Mouse (Mus musculus): Measurements from ENCODE around the gene Vipas39. TPM values are rescaled to one million over a fixed set of nuclear protein-coding genes. Genes with fewer than 3 reads are reported as not detected.

Vipas39 gene
- total RNA-seq (2023) = 10 to 100 TPM; 24.7 to 25.7 TPM

DNA sequence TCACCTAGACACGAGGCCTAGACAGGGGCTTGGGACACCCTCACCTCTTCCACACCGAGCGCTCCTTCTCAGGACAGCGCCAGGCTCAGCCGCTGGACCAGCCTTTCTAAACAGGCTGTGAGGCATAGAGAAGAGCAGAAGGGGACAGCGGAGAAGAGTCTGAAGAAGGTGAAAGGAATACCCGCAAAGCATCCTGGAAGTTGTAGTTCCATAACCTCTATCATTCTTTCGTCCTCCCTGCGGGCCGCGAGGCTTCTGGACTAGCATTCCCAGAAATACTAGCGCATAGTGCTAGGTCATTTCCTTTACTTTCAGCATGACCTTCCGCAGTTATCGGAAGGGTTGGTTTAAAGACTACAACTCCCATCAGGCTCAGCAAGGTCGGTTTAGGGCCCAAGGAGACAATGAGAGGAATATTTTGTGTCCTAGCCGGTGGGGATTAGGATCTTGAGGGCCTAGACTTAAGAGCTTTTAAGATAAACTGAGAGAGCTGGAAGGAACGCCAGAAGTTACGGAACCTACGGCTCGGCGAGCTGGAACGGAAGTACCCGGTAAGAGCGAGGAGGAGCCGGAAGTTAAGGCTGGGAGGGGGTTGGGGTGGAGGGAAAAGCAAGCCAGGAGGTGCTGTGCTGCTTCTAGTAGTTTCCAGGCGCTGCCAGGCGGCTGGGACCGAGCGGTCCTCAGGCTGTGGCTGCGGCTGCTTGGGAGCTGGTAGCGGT is at the start of gene Vipas39, which contains the start of gene Ahsa1:
Vipas39 (minus strand) TSS at position 149 of the 719 bp plus-strand sequence.
Ahsa1 (plus strand) TSS at position 372 of the 719 bp plus-strand sequence.

DNA sequence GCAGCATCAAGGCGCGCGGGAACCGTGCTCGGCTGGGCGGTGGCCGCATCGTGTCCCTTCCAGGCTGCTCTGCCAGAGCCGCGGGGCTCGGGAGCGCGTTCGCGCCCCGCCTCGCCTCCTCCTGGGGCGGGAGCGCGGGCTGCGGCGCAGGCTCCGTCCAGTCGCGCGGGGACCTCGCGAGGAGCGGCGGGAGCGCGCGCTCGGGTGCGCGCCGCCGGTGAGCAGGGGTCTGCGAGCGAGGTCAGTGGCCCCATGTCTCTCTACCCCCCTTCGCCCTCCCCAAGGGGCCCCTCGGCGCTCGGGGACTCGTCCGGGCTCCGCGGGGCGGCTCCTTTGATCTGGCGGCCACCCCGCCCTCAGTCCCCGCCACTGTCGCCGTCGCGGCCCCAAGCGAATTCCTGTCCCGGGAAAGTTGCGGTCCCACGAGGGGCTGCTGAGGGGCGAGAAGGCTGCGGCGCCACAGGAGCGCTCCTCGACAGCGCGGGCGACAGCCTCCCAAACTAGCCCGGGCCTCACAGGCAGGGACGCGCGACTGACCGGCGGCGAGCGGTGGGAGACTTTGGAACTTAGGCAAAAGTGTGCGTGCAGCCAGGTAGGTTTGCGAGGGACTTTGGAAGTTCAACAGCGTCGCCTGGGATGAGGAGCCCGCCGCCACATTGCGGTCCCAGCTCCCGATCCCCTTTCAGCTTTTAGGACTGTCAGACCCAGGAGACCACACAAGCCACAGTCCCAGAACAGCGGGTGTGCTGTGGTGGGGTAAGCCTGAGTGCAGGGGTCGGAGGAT is 33.8 kb upstream of the Vipas39 start, which contains the start of gene Ism2:
Ism2 (minus strand) TSS at position 49 of the 784 bp plus-strand sequence.

DNA sequence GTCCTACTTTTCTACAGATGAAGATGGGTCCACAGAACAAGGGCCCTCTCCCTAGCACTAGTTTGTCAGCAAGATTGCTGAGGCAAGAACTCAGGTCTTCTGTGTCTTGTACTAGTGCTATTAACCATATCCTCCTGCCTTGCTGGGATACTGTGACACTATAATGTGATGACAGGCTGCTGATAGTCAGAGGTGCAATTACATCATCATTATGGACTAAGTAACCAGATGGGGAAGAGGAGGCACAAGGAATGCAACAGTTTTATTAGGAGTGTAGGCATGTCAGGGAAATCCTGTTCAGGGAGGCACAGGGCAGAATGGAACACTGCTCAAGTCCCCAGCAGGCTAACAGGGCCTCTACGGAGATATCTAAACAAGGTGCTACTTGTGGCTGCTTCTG is 27.4 kb downstream of the Vipas39 start, which contains the start of gene Noxred1:
Noxred1 (minus strand) TSS at position 101 of the 400 bp plus-strand sequence.

DNA sequence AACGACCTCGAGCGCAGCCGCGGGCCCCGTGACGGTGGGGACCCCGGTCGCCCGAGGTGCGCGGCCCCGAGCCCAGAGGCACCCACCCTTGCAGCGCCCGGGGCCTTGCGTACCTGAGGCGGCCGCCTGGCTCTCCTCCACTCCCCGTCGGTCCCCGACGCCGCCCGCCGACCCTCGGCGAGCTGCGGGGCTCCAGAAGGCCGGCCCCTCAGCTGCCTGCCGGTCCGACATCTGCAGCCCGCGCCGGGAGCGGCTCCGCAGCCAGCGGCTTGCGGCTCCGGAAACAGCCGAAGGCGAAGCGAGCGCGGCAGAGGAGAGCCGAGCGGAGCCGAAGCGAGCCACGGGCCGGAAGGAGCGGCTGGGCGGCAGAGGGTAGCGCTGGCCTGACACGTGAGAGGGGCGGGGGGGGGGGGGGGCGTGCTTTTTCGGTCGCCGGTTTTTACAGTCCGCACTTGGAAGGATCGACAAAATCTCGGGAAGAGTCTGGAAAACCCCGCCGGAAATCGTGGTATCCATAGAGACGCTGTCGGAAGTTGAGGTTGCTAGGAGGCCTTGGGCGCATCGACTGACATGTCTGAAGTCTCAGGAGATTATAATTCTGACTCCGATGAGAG is 66.0 kb downstream of the Vipas39 start, which contains the start of gene Tmed8:
Tmed8 (minus strand) TSS at position 482 of the 614 bp plus-strand sequence.

DNA sequence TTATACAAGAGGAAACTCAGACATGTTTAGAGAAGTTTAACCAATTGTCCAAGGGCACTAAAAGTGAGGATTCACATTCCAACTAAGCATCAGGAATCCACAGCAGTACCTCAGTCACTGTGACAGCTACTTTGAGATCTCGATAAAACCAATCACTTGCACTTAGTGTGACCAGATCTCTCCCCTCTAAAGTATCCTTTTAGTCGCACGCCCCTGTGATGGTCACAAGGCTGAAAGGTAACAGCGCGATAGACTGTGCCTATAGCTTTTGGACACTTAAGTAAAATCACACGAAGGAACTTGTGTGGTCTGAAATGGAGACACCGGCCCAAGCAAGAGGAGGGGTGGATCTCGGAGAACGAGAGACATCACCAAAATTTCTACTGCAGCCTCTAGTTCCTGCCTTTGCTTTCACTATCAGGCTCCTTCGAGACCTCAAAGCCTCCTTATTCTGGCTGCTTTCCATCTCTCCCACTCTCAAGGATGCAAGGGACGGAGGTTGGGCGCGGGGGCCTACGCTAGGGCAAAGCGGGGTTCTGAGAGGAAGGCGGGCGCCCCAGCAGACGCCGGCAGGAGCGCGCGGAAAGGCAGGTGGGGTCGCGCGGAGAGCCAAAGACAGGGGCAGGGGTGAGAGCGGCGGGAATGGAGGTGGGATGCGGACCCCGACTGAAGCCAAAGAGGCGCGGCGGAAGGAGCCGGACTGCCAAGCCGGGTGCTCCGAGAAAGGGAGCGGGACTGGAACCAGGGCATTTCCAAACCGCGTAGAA is 66.7 kb downstream of the Vipas39 start, which contains the start of gene Samd15:
Samd15 (plus strand) TSS at position 518 of the 767 bp plus-strand sequence.

Other genes starting within 250 kb of the Vipas39 start
- gene Tmem63c, start 244.9 kb downstream of the Vipas39 start, total RNA-seq (2023) = not detected
- gene Ngb, start 163.7 kb downstream of the Vipas39 start, total RNA-seq (2023) = under 1 TPM in 1 of 2 experiments, not detected in 1; 0.79 TPM
- 1 to 10 TPM; 7.6 to 8.5 TPM for gene Gstz1, start 119.1 kb downstream of the Vipas39 start, total RNA-seq (2023)
- 1 to 10 TPM; 5.0 to 5.6 TPM for gene Pomt2, start 118.3 kb downstream of the Vipas39 start, total RNA-seq (2023)
- not detected for gene Samd15, start 66.5 kb downstream of the Vipas39 start, total RNA-seq (2023)
- 1 to 10 TPM; 7.0 to 7.2 TPM for gene Tmed8, start 65.8 kb downstream of the Vipas39 start, total RNA-seq (2023)
- under 1 TPM; 0.50 to 0.61 TPM for gene Noxred1, start 27.5 kb downstream of the Vipas39 start, total RNA-seq (2023)
- 10 to 100 TPM; 82.8 to 93.1 TPM for gene Ahsa1, start 223 bp upstream of the Vipas39 start, total RNA-seq (2023)
- gene Ism2, start 33.4 kb upstream of the Vipas39 start, total RNA-seq (2023) = not detected
- gene Sptlc2, start 122.1 kb upstream of the Vipas39 start, total RNA-seq (2023) = 100 to 1,000 TPM; 131 to 147 TPM
- 10 to 100 TPM; 41.1 to 49.8 TPM for gene Slirp, start 177.6 kb upstream of the Vipas39 start, total RNA-seq (2023)
- gene Alkbh1, start 177.8 kb upstream of the Vipas39 start, total RNA-seq (2023) = 10 to 100 TPM; 32.7 to 32.8 TPM
- gene Snw1, start 206.0 kb upstream of the Vipas39 start, total RNA-seq (2023) = 10 to 100 TPM; 66.5 to 74.1 TPM
- gene Gm5788, start 228.5 kb upstream of the Vipas39 start, total RNA-seq (2023) = not detected
- gene Gm8300, start 248.1 kb upstream of the Vipas39 start, total RNA-seq (2023) = not detected

Data from monocyte, adult 59 days (primary cell).